Mouse (Mus musculus): ENCODE results near the gene Kiss1r. TPM values are rescaled to one million over a fixed set of nuclear protein-coding genes. Genes with fewer than 3 reads are reported as not detected.
A peak's percentile ranks its signal among the peaks of the same experiment; 100 is the strongest.

The Kiss1r gene
- polyA plus RNA-seq, 1 experiment, result 0.71 TPM

DNA sequence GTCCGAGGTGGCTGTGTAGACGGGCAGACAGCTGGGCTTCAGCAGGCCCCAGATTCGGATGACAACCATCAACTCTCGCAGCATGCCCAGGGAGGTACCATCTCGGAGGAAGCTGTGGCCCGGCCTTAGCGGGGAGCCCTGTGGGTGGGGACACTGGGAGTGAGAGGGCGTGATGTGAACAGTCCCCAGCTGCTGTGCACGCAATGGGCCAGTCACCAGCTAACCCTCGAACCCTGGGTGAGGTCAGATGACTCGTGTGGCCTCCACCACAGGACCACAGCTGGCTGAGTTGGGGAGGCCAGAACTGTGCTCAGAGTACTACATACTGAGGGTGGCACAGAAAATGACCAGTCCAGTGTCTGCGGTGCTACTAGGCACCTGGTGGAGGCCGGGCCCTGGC is 20.0 kb upstream of the Kiss1r start:
- TF ChIP-seq POLR2A (IDR thresholded peaks at IDR 0.05; ENCODE audit: borderline replicate concordance, low read depth, low read length) (no peak), CTCF (IDR thresholded peaks at IDR 0.05; ENCODE audit: low read depth, low read length) (no peak)
- Histone ChIP-seq H3K27ac (ENCODE audit: insufficient read depth, low read depth, low read length) (no peak overlapping the region), H3K4me3 (ENCODE audit: insufficient read depth, low read length) (no peak overlapping the region), H3K4me1 (ENCODE audit: control insufficient read depth, insufficient read depth, low read length) (no peaks in the 10 kb centered on the region)

DNA sequence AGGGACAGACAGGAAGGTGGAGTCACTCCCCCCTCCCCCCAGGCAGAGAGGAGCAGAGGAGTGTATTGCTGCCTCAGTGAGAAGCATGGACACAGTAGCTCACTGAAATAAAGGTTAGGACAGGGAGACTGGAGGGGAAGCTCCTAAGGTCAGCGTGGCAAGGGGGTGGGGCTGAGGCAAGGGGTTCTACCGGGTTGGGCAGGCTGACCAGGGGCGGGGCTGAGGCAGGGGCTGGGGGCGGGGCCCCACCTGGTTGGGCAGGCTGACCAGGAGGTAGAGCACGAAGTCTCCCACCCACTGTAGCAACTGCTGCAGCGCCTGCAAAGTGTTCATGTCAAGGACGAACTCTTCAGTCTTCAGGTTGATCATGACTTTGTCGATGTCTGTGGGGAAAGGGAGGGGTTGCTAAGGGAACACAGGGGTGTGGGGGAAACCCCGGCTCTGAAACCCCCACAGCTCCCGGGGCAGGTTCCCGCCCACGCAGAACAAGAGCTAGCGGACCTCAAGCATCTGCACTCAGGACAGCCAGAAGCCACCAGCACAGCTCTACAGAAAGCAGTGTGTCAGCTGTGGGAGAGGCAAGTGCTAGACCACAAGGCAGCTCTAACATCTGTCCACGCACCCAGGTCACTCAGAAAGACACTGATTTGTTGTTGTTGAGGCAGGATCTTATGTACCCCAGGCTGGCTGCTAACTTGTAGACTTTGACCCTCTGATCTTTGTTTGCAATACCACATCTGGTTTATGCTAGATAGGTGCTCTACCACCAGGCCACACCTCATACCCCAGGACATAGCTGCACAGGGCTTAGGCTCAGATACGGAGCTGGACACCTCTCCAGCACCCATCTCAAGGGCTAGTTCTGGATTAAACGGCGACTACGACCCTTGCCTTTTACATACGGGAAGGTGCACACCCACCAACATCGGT is 19.2 kb upstream of the Kiss1r start:
- Histone ChIP-seq H3K4me3 (ENCODE audit: insufficient read depth, low read length) (no peak overlapping the region), H3K4me1 (ENCODE audit: control insufficient read depth, insufficient read depth, low read length) (no peaks in the 10 kb centered on the region), H3K27ac (ENCODE audit: insufficient read depth, low read depth, low read length) (no peak overlapping the region)
- TF ChIP-seq POLR2A (IDR thresholded peaks at IDR 0.05; ENCODE audit: borderline replicate concordance, low read depth, low read length) (no peak), CTCF (IDR thresholded peaks at IDR 0.05; ENCODE audit: low read depth, low read length) (no peak)

DNA sequence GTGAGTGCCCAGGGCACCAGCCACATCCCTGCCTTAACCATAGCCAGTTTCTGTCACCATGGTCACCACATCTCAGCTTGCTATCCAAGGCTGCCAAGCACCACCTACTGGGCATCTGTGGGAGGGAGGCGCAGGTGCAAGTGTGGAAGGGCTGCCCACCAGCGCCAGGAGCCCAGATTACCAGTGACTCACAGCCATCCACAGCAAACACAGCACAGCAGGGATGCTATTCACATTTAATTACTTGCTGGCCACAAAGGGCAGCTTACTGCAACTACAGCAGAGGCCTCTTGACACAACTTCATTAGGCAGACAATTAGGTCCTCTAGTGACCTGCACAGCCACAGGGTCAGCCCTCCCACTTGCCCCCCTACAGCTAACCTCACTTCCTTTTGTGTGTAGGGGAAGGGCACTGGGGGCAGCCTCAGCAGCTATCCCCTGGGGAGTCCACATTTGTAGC is 15.8 kb upstream of the Kiss1r start:
- Histone ChIP-seq H3K4me3 (ENCODE audit: insufficient read depth, low read length) (no peak overlapping the region), H3K4me1 (ENCODE audit: control insufficient read depth, insufficient read depth, low read length) (no peaks in the 10 kb centered on the region)
- TF ChIP-seq POLR2A (IDR thresholded peaks at IDR 0.05; ENCODE audit: borderline replicate concordance, low read depth, low read length) (no peak), CTCF (IDR thresholded peaks at IDR 0.05; ENCODE audit: low read depth, low read length) (no peak)

DNA sequence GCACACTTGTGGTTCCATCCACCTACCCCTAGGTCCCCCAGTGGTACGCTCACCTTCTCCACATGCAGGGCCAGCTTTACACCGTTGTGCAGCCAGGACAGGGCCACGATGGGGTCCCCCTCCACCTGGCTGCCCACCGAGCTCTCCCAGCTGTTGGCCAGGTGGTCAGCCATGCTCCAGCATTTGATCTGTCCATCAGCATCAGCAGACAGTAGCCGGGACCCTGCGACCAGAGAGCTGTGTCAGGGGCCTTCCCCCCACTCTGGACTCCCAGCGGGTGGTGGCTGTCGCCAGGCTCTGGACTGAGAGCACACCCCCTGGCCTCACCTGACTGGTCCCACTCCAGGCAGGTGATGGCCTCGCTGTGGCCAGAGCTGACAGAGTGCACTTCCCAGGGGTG is 10.1 kb upstream of the Kiss1r start:
- Histone ChIP-seq H3K4me3 (ENCODE audit: insufficient read depth, low read length) (no peak overlapping the region), H3K27ac (ENCODE audit: insufficient read depth, low read depth, low read length) (no peak overlapping the region), H3K4me1 (ENCODE audit: control insufficient read depth, insufficient read depth, low read length) (peaks cover 7% of the 10 kb centered on the region)
- no peak for TF ChIP-seq CTCF (IDR thresholded peaks at IDR 0.05; ENCODE audit: low read depth, low read length)
- TF ChIP-seq POLR2A (IDR thresholded peaks at IDR 0.05; ENCODE audit: borderline replicate concordance, low read depth, low read length), result no peak

More for the DNA sequence above, 15.8 kb upstream of the Kiss1r start:
- no peak overlapping the region for H3K27ac ChIP-seq (ENCODE audit: insufficient read depth, low read depth, low read length)

DNA sequence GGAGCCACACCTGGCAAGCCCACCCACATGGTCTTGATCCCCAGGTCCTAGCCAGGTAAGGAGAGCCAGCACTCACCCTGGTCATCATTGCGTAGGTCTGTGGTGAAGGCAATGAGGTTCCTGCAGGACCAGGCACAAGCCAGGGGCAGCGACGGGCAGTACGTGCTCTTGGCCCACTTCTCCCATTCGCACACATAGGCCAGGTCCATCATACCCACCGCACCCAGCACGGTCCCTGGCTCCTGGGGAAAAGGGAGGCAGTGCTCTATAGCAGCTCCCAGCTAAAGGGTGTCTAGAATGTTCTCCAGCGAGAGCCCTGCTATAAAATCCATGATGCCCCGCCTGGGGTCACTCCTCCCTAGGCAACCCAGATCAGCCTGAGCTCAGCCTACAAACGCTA is 9.4 kb upstream of the Kiss1r start:
- Histone ChIP-seq H3K4me1 (ENCODE audit: control insufficient read depth, insufficient read depth, low read length) (peaks cover 7% of the 10 kb centered on the region), H3K4me3 (ENCODE audit: insufficient read depth, low read length) (no peak overlapping the region), H3K27ac (ENCODE audit: insufficient read depth, low read depth, low read length) (no peak overlapping the region)
- TF ChIP-seq CTCF (IDR thresholded peaks at IDR 0.05; ENCODE audit: low read depth, low read length) (no peak), POLR2A (IDR thresholded peaks at IDR 0.05; ENCODE audit: borderline replicate concordance, low read depth, low read length) (no peak)

DNA sequence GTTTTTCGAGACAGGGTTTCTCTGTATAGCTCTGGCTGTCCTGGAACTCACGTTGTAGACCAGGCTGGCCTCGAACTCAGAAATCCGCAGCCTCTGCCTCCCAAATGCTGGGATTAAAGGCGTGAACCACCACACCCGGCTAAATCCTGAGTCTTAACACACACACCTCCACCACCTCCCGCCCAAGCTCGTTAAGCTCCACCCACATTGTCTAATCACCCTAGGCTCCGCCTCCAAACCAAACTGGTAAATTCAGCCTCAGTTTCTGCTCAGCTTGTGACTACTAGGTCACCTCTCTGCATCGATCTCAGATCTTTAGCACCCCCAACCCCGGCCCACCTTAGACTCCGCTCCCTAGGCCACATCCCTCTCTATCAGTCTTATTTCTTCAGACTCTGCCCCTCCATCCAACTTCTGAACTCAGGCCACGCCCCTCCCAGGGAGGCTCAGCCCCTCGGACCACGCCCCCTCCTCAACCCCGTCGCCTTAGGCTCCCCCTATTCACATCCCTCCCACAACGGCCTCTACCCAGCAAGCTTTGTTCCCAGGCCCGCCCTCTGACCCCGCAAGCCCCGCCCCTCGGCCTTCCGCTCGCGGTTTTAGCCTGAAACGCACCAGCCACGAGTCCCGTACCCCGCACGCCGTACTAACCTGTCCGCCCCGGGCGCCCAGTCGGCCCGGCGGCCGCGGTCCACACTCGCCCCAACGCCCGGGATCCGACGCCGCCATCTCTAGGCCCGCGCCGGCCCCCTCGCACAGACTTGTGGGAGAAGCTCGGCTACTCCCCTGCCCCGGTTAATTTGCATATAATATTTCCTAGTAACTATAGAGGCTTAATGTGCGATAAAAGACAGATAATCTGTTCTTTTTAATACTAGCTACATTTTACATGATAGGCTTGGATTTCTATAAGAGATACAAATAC is 8.3 kb upstream of the Kiss1r start, which contains the start of gene Med16:
Gene Med16 (minus strand): TSS at position 757 of the 925 bp plus-strand sequence.
- TF ChIP-seq CTCF (IDR thresholded peaks at IDR 0.05; ENCODE audit: low read depth, low read length) (no peak), POLR2A (IDR thresholded peaks at IDR 0.05; ENCODE audit: borderline replicate concordance, low read depth, low read length) (no peak)
- peaks cover 7% of the 10 kb centered on the region for H3K4me1 ChIP-seq (ENCODE audit: control insufficient read depth, insufficient read depth, low read length)
- peak within 1 kb of the TSS; percentile 88 for H3K4me3 ChIP-seq (ENCODE audit: insufficient read depth, low read length)
- peak within 1 kb of the TSS; percentile 90 for H3K27ac ChIP-seq (ENCODE audit: insufficient read depth, low read depth, low read length)

DNA sequence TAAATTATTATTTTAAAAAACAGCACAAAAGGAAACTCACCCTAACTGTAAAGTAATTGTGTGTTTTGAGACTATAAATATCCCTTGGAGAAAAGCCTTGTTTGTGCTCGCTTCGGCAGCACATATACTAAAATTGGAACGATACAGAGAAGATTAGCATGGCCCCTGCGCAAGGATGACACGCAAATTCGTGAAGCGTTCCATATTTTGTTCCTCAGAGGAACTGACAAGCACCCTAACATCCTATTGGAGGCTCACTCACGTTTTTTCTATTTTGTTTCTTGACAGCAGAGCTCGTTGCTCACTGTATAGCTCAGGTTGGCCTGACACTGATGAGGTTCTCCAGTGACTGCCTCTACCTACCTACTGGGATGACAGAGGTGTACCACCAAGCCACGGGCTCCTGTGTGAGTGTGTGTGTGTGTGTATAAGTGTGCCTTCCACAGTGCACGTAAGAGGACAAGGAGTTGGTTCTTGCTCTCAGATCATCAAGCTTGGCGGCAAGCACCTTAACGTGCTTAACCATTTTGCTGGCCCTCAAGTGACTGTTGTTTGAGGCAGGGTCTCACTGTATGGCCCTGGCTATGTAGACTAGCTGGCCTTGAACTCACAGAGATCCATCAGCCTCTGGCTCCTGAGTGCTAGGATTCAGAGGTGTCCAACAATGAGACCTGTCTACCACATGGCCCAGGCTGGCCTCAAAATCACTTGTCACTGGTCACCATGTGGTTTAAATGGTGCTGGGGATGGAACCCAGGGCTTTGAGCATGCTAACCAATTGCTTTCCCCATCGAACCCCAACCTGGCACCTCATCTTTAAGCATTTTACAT is 7.5 kb upstream of the Kiss1r start:
- peaks cover 7% of the 10 kb centered on the region for H3K4me1 ChIP-seq (ENCODE audit: control insufficient read depth, insufficient read depth, low read length)
- peak overlapping the region; percentile 15; the same call in 1 of the 2 replicates for H3K4me3 ChIP-seq (ENCODE audit: insufficient read depth, low read length)
- no peak overlapping the region for H3K27ac ChIP-seq (ENCODE audit: insufficient read depth, low read depth, low read length)
- no peak for TF ChIP-seq POLR2A (IDR thresholded peaks at IDR 0.05; ENCODE audit: borderline replicate concordance, low read depth, low read length)
- no peak; the same call in 1 of the 2 replicates for TF ChIP-seq CTCF (IDR thresholded peaks at IDR 0.05; ENCODE audit: low read depth, low read length)

DNA sequence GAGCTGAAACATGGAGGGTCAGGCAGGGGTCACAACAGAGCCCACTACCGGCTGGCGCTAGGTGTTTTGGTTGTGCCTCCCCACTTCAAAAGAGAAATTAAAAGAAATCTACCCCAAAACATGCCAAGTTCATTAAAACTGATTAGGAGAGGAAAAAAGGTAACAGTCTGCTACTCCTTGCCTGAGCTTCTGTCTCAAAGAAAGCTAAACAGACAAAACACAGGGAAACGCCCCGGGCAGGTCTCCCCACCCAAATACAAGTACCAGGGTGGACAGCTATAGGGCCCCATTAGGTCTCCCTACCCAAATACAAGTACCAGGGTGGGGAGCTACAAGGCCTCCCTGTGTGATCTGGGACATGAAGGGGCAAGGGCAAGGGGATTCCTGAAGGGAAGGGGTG is 6.2 kb upstream of the Kiss1r start, which contains the start of gene Gm26602:
Gene Gm26602 (plus strand): TSS at position 301 of the 400 bp plus-strand sequence.
- peaks cover 11% of the 10 kb centered on the region for H3K4me1 ChIP-seq (ENCODE audit: control insufficient read depth, insufficient read depth, low read length)
- H3K27ac ChIP-seq (ENCODE audit: insufficient read depth, low read depth, low read length), result no peak within 1 kb of the TSS
- no peak within 1 kb of the TSS for H3K4me3 ChIP-seq (ENCODE audit: insufficient read depth, low read length)

DNA sequence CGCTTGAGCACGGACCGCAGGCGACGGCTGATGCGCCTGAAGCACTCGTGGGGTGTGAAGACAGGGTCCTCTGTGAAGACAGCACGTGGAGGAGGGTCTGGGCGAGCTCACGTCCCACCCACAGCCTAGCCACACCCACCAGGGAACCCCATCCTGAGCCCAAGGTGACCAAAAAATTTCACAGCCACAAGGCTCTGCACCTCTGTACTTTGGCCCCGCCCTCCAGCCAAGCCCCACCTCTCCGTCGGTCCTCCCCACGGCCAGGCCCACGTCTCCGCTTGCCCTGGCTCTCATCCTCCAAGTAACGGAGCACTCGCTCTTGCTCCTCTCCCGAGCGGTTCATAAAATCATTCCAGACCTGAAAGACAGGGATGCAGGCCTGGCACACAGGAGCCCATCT is 4.4 kb upstream of the Kiss1r start:
- Histone ChIP-seq H3K4me3 (ENCODE audit: insufficient read depth, low read length) (no peak overlapping the region), H3K27ac (ENCODE audit: insufficient read depth, low read depth, low read length) (no peak overlapping the region), H3K4me1 (ENCODE audit: control insufficient read depth, insufficient read depth, low read length) (peaks cover 17% of the 10 kb centered on the region)
- no peak for TF ChIP-seq POLR2A (IDR thresholded peaks at IDR 0.05; ENCODE audit: borderline replicate concordance, low read depth, low read length)
- no peak for TF ChIP-seq CTCF (IDR thresholded peaks at IDR 0.05; ENCODE audit: low read depth, low read length)

More for the DNA sequence above, 6.2 kb upstream of the Kiss1r start, which contains the start of gene Gm26602:
- TF ChIP-seq CTCF (IDR thresholded peaks at IDR 0.05; ENCODE audit: low read depth, low read length), result no peak
- TF ChIP-seq POLR2A (IDR thresholded peaks at IDR 0.05; ENCODE audit: borderline replicate concordance, low read depth, low read length), result no peak

Measured in bone marrow macrophage, adult 2 months (primary cell).